Mouse (Mus musculus): ENCODE measurements around the gene Mst1r. TPM values are rescaled to one million over a fixed set of nuclear protein-coding genes. Genes with fewer than 3 reads are reported as not detected.

Gene Mst1r
- total RNA-seq, 1 experiment from 2014 or later, result 0.29 TPM

DNA sequence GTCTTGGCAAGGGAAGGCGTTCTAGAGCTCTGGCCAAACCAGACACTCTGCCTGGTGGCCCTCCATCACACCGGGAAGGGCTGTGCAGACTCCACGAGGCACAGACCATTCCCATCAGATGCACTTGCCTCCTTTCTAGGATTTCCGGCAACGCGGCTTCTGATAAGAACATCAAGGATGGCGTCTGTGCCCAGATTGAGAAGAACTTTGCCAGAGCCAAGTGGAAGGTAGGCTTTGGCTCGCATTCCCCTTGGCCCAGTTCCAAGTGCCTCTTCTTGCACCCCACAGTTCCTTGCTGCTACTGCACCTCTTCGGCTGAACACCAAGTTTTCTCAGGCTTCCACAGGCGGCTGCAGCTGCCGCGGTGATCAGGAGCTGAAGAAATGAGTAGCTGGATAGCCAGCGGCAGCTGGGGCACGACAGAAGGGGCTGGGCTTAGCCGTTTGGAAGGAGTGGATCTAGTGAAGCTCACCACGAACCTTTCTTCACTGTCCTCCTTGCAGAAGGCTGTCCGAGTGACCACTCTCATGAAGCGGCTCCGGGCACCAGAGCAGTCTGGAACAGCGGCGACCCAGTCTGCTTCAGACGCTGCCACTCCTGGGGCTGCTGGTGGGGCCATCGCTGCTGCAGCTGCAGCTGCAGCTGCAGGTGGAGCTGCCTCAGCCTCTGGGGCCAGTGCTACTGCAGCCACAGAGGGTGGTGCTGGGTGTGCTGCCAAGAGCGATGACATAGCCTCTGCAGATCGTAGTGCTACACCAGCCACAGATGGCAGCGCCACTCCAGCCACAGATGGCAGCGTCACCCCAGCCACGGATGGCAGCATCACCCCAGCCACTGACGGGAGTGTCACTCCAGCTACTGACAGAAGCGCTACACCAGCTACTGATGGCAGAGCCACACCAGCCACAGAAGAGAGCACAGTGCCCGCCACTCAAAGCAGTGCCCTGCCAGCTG, 40.8 kb downstream of the Mst1r start:
- no peak for ATAC-seq (replicated peaks; ENCODE audit: insufficient number of reproducible peaks, low FRiP score, low TSS enrichment, poor library complexity, severe bottlenecking)

DNA sequence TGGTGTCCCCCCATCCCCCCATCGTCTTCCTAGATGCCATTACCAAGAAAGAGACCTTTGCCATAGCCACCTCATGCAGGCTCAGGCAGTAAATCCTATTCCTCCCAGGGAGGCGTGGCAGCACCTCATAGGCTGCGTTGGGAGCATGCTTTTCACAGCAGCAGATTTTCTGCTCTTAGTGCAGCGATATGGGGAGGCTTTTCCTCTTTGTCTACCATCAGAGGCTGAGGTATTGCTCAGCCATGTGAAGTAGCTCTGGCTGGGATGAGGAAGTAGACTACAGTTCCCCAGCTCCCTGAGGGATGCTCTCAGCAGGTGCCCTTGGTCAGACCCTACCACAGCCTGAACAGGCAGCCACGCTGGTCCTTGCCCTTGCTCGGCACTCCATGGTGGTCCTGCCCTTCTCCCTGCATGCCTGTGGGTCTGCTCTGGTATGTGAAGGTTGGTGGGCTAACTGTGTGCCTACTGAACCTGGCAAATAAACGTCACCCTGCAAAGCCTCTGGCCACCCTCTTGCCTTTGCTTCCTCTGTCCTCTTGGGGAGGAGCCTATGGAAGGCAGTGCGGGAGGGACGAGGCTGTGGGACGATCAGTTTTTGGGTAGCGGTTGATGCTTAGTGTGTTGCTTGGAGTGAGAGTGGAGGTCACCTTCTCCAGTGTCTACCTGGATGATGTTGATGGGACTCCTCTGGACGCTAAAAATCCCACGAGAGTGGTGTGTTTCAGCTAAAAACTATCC, 42.7 kb downstream of the Mst1r start:
- no peak for ATAC-seq (replicated peaks; ENCODE audit: insufficient number of reproducible peaks, low FRiP score, low TSS enrichment, poor library complexity, severe bottlenecking)

DNA sequence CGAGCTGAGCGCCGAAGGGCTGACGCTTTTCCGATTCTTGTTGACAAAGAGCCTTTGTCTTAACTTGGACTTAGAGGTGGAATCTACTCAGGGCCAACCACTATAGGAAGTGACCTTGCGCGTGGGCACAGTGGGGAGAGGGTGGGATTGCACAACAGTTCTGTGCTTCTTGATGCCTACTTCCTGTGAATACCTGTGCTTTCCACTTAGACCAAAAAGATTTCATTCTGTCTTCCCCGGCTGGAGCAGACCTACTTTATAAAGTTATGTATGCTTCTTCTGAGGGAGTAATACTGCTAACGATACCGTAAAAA, 43.2 kb downstream of the Mst1r start, which contains the start of gene Traip:
Gene Traip (plus strand): TSS at position 215 of the 314 bp plus-strand sequence.
- ATAC-seq (replicated peaks; ENCODE audit: insufficient number of reproducible peaks, low FRiP score, low TSS enrichment, poor library complexity, severe bottlenecking), result no peak

DNA sequence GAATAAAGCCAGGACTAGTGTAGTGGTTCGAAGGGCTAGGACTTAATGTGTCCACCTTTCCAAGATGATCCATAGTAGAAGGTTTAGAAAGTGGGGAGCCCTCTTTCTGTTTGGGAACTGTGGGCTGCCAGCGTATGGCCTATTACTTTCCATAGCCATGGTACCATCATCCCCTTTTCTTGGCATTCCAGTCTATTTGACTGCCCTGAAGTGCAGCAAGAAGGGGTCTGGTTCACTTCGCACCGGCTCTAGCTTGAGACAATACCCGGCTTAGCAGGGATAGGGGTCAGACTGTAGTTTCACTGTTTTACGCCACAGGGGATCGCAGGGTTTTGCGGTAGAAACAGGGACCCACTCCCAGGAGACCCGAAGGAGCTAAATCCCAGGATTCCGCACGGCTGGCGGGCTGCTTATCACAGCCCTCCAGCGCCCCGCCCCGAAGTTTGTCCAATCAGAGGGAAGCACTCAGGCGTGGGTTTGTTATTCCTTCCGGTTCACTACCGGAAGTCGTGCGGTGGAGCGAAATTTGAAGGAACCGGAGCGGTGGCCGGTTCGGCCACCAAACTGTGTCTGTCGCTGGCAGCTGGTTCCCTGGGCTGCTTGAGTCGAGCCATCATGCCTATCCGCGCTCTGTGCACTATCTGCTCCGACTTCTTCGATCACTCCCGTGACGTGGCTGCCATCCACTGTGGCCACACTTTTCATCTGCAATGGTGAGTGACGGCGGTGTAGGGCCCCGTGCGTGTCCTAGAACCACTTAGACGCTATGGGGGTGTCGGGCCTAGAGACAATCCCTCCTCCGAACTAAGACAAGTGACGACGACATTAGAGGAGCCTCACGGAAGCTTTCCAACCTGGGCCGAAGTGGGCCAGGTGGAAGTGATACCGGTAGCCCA, 44.0 kb downstream of the Mst1r start:
- ATAC-seq (replicated peaks; ENCODE audit: insufficient number of reproducible peaks, low FRiP score, low TSS enrichment, poor library complexity, severe bottlenecking), result peak; percentile 87

DNA sequence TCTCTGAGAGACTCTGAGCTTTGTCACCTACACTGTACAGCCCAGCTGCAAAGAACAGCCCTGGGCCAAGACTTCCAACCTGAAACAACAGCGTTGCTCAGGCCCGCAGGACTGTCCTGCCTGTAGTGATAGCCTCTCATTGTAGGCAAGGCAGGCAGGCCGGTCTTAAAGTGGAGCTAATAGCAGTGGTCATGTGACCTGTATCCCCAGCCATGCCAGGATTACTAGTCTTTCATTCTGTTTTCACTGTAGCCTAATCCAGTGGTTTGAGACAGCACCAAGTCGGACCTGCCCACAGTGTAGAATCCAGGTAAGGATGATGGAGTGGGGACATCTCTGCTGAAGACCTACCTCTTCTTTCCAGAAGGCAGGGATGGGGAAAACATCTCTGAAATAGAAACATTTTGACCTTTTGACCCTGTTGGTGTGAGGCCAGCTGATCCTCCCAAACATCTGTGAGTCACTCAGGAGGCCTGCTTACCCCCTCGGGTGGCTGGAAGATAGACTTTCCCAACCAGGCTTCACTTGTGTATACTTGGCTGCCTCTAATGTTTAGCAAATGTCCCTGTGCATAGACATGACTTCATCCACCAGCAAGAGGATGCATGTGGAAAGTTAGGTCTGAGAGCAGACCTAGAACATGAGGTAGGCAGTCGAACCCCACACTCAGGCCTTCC, 49.1 kb downstream of the Mst1r start:
- no peak for ATAC-seq (replicated peaks; ENCODE audit: insufficient number of reproducible peaks, low FRiP score, low TSS enrichment, poor library complexity, severe bottlenecking)

DNA sequence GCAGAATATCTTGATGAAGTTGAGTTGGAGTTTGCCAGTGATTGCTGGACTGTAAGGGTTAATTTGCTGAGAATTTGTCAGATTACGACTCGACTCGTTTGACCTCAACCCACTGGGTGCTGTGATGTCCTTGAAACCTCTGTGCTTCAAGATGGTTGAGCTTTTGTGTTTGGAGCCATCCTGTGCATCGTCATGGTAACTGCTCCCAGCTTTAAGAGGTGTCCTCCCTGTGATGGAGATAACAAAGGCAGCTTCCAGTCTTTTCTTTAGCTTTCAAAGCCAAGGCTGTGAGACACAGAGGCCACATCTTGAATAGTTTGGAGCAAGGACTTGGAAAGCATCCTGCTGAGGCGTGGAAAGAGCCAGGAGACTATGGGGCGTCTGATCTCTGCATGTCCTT, 50.5 kb downstream of the Mst1r start:
- ATAC-seq (replicated peaks; ENCODE audit: insufficient number of reproducible peaks, low FRiP score, low TSS enrichment, poor library complexity, severe bottlenecking), result no peak

DNA sequence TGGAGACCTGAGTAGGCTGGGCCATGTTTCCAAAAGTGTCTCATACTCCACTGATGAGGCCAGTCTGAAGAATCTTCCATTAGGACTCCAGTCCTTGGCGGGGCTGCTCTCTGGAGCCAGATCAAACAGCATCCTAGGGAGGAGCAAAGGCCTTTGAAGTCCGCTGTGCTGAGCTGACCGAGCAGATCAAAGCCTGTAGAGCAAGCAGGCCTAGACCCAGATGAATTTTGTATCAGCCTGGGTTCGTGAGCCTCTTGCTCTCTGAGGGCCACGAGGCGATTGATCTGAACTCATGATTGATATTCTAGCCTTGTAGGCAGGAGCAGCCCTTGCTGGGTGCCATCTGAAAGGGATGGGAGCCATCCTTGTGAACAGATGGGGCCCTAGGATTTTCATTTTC, 53.2 kb downstream of the Mst1r start:
- no peak for ATAC-seq (replicated peaks; ENCODE audit: insufficient number of reproducible peaks, low FRiP score, low TSS enrichment, poor library complexity, severe bottlenecking)

DNA sequence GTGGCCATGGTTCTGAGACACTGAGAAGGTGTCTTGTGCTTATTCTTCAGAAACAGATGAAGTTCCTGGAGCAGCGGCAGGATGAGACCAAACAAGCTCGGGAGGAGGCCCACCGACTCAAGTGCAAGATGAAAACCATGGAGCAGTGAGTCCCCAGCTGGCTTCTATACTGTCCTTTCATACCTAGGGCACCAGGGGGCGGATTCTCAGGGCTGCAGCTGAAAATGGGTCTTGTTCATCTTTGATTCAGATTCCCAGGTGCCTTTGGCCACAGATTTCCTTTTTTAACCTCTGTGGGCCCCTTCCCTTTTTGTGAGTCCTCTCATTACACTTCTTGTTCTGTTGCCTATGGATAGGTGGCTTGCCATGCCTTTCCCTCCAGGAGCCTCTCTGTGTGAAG, 54.3 kb downstream of the Mst1r start:
- ATAC-seq (replicated peaks; ENCODE audit: insufficient number of reproducible peaks, low FRiP score, low TSS enrichment, poor library complexity, severe bottlenecking), result no peak

DNA sequence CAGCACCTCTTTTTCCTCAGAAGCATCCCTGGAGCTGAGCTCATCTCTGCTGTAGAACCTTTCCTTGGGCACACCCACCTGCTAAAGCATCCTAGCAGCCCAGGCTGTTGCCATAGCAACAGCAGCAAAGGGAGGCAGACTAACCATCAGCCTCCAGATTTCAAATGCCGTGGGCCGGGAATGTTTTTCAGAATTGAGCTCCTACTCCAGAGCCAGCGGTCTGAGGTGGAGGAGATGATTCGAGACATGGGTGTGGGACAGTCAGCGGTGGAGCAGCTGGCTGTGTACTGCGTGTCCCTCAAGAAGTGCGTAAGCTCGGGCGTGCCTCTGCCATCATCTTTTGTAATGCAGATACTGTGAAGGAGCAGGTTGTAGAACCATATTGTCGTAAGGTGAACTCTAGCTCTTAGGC, 54.7 kb downstream of the Mst1r start:
- no peak for ATAC-seq (replicated peaks; ENCODE audit: insufficient number of reproducible peaks, low FRiP score, low TSS enrichment, poor library complexity, severe bottlenecking)

DNA sequence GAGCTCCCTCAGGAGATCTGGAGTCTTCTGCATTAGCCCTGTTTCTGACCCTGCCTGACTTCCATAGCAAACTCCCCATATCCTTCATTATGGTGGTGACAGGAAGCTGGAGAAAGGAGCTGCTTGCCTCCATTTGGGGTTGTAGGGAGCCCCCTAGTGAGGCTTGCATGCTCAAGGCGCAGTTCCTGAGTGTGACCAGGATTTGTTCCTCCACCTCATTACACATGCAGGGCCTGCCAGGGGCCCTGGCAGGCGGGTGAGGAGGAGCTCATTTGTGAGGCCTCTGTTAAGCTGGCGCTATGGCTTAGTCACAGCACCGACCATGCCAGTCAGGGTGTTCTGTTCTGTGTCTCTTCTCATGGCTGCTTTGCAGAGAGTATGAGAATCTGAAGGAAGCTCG, 55.2 kb downstream of the Mst1r start:
- no peak for ATAC-seq (replicated peaks; ENCODE audit: insufficient number of reproducible peaks, low FRiP score, low TSS enrichment, poor library complexity, severe bottlenecking)

DNA sequence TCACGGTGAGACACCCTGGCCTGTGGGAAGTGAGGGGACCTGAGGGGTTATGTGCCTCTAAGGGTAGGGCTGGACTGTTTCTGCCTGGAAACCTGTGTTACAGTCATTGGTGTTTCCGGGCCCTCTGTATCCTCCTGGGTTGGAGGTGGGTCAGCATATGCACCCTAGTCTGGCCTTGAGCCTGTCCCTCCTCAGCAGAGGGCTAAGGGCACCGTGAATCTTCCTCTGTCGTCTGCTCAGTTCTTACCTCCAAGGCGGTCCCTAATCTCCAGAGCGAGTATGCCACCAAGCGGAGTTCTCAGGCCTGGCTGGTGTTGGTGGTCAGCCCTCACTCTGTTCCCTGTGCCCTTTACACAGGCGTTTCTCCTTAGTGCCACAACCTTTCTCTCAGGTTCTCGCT, 56.2 kb downstream of the Mst1r start:
- ATAC-seq (replicated peaks; ENCODE audit: insufficient number of reproducible peaks, low FRiP score, low TSS enrichment, poor library complexity, severe bottlenecking), result no peak

DNA sequence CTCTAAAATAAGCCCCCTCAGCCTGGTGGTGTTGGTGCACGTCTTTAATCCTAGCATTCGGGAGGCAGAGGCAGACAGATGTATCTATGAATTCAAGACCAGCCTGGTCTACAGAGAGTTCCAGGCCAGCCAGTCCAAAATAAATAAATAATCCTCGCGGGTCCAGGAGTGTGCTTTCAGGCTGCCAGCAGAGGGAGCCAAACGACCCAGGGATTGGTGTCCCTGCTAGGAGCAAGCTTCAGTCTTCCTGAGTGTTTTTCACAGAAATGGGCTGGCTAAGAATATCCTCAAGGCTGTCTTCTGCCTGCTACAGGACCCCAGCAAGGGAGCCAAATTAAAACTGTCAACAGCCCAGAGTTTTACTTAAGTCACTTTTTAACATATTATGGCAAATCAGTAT, 57.0 kb downstream of the Mst1r start:
- ATAC-seq (replicated peaks; ENCODE audit: insufficient number of reproducible peaks, low FRiP score, low TSS enrichment, poor library complexity, severe bottlenecking), result peak; percentile 73

DNA sequence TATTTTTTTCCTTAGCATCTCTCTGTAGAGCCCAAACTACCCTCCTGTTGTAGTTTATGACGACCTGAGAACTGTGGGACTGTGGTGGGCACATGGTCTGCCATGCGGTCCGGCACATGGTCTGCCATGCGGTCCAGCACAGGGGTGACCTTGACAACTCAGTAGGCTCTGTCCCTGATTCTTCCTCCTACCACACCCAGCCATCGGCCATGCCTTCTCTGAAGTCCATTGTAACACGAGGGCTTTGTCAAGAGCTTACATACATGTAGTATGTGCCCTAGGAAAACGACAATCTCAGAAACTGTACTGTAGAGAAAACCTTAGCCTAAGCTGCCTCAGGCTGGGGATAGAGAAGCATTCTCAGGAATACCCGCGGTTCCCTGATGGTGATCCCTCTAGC, 58.0 kb downstream of the Mst1r start:
- no peak for ATAC-seq (replicated peaks; ENCODE audit: insufficient number of reproducible peaks, low FRiP score, low TSS enrichment, poor library complexity, severe bottlenecking)

DNA sequence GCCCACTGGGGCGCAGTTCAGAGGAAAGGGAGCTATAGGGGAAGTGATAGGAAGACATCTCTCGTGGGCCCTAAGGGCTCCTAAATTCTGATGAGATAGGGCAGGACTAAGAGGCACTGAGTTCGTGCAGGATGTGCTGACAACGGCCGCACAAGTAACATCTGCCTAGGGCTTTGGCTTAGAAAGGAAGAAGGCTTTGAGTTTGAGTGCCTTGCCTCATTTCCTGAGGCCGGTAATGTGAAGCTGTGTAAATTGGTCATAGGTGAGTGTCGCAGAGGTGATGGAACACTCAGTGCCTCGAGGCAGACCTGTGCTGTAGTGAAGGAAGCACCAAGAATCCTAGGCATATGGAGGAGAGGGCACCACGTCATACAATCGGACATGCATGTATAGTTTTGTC, 60.0 kb downstream of the Mst1r start:
- ATAC-seq (replicated peaks; ENCODE audit: insufficient number of reproducible peaks, low FRiP score, low TSS enrichment, poor library complexity, severe bottlenecking), result no peak

DNA sequence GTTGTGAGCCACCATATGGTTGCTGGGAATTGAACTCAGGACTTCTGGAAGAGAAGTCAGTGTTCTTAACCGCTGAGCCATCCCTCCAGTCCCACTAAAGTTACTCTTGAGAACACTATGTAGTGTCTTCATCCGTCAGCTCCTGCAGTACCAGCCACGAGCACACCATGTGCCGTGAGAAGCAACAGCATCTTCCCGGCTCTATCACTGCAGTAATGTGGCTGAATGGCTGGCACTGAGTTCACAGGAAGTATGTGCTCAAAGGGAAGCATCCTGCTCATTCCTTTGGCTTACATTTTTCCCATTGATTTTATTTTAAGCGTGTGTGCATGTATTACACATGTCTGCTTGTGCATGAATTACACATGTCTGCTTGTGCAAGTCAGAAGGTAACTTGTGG, 60.8 kb downstream of the Mst1r start:
- ATAC-seq (replicated peaks; ENCODE audit: insufficient number of reproducible peaks, low FRiP score, low TSS enrichment, poor library complexity, severe bottlenecking), result no peak

DNA sequence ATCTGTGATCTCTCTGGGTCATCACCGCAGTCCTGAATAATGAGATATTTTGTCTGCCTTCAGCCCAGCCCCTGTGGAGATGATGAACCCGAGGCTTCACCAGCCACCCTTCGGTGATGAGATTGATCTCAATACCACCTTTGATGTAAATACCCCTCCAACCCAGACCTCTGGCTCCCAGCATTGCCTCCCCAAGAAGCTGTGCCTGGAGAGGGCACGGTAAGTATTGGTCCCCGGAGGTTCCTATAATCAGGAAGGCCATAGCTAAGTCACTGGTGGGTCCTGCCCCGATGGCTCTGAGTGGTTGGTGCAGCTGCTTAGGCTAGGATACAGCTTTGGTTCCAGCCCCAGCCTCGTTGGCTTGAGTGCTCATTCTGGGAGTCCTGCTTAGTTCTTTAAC, 61.9 kb downstream of the Mst1r start:
- ATAC-seq (replicated peaks; ENCODE audit: insufficient number of reproducible peaks, low FRiP score, low TSS enrichment, poor library complexity, severe bottlenecking), result no peak

Measured in monocyte, adult 5-6 weeks (primary cell).